Mouse (Mus musculus) megakaryocyte, embryonic 14.5 days (primary cell): ENCODE measurements around the gene Pxn. TPM values are rescaled to one million over a fixed set of nuclear protein-coding genes. Genes with fewer than 3 reads are reported as not detected.

Experiments
- H3K27me3 ChIP-seq: replicated peaks from 2 replicates; pipeline ENCODE3; 2012; ENCODE audit warnings: inconsistent platforms
- H3K36me3 ChIP-seq: replicated peaks from 2 replicates; pipeline ENCODE3; 2012; ENCODE audit warnings: low read length, inconsistent platforms, mixed read lengths
- H3K4me1 ChIP-seq: 2 replicates; pipeline ENCODE4 v1.6.1; 2012; ENCODE audit warnings: inconsistent platforms
- H3K4me3 ChIP-seq: replicated peaks from 2 replicates; pipeline ENCODE3; 2012; ENCODE audit warnings: moderate library complexity, mild to moderate bottlenecking, inconsistent platforms
- H3K9me3 ChIP-seq: 2 replicates; pipeline ENCODE4 v1.6.1; 2012; ENCODE audit warnings: inconsistent platforms
- FLI1 ChIP-seq: IDR thresholded peaks from 2 replicates; pipeline ENCODE4 v1.6.1; 2012; ENCODE audit warnings: low read length, inconsistent platforms, mixed read lengths
- GATA1 ChIP-seq: IDR thresholded peaks from 3 replicates; pipeline ENCODE4 v1.6.1; 2012; ENCODE audit warnings: mixed read lengths, low read length, inconsistent platforms, borderline replicate concordance
- polyA plus RNA-seq: library from polyadenylated mRNA; stranded (reverse); fragments of >175 nt; gene quantifications from 2 replicates; pipeline ENCODE4 v1.2.3, GENCODE M21; 2012; ENCODE audit warnings: low replicate concordance; ENCODE audit not compliant: insufficient read depth

Gene Pxn
- polyA plus RNA-seq, 1 experiment = 63.1 TPM

GRCm38 (mm10) chr5:115534856-115535255, 28.4 kb downstream of the Pxn start:
- H3K4me1 ChIP-seq = peaks cover 88% of the 10 kb centered on the region
- peaks cover 10% of the 10 kb centered on the region for H3K36me3 ChIP-seq
- H3K4me3 ChIP-seq = peak overlapping the region; percentile 75
- H3K27me3 ChIP-seq = no peaks in the 10 kb centered on the region
- TF ChIP-seq FLI1 = no peak
- TF ChIP-seq GATA1 = no peak
- H3K9me3 ChIP-seq = no peaks in the 10 kb centered on the region

DNA sequence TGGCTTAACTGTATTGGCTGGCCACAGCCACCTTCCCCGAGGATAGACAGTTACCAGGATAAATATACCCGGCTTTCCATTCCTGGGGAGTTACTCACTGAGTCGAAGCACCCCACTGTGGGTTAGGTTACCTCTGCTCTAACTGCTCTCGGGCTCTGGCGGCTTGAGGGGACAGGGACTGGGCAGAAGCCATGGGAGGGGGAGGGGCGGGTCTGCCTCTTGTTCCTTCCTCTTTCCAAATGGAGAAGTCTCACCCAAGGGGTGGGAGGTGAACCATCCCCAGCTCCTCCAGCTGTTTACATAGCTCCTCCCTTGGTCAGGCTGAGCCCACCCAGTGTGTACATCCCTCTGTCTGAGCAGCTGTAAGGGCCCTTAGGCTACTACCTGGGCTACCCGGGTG, 29.2 kb downstream of the Pxn start:
- H3K9me3 ChIP-seq = no peaks in the 10 kb centered on the region
- H3K27me3 ChIP-seq = no peaks in the 10 kb centered on the region
- peak overlapping the region; percentile 75 for H3K4me3 ChIP-seq
- H3K4me1 ChIP-seq = peaks cover 87% of the 10 kb centered on the region
- H3K36me3 ChIP-seq = peaks cover 12% of the 10 kb centered on the region
- TF ChIP-seq GATA1 (no peak), FLI1 (no peak)

DNA sequence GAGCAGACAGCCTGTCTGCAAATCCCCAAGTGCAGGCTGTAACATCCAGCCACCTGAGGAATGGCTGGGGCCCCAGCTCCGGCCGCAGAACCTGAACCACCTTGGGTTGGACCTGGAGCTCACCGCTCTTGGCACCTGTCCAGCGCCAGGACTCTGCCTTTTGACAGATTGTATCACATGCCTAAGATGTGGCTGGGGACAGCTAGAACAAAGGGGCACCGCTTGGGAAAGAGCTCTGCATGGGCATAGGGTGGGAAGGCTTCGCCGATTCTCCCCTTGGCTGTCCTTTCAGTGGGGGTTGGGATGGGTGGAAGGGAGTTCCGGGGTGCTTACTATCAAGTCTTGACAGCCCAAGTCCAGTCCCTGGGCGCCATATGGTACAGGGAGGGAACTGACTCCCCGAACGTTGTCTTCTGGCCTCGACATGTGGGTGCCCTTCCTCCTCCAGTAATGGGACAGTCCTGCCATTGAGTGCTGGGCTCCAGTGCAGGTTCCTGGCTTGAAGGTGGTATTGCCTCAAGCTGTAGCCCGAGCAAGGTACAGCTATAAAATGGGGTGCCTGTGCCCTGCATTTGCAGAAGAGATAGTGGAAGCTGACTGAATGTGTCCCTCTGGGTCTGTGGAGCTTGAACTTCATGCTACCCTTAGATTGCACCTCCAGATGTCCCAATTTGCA, 31.7 kb downstream of the Pxn start:
- Histone ChIP-seq H3K27me3 (no peaks in the 10 kb centered on the region), H3K9me3 (no peaks in the 10 kb centered on the region), H3K4me1 (peaks cover 85% of the 10 kb centered on the region), H3K36me3 (peaks cover 11% of the 10 kb centered on the region), H3K4me3 (peak overlapping the region; percentile 86)
- TF ChIP-seq GATA1 (no peak), FLI1 (no peak)

DNA sequence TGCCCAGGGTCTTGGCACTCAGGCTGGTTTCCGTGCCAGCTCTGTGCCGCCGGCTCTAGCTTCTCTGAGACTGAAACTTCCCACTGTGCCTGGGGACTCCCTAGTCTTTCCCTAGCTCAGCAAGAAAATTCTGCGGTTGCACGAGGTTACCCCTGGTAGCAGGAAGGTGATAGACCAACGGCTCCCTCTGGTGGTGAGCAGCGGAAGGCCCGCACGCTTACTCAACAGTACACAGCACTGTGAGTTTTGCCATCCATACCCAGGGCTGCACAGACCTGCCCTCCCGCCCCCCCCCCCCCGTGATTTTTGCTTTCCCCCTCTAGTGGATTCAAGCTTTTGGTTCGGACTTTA, 32.2 kb downstream of the Pxn start:
- Histone ChIP-seq H3K4me1 (peaks cover 85% of the 10 kb centered on the region), H3K27me3 (no peaks in the 10 kb centered on the region), H3K4me3 (peak overlapping the region; percentile 86), H3K9me3 (no peaks in the 10 kb centered on the region), H3K36me3 (peaks cover 11% of the 10 kb centered on the region)
- TF ChIP-seq FLI1 = no peak
- no peak for TF ChIP-seq GATA1

DNA sequence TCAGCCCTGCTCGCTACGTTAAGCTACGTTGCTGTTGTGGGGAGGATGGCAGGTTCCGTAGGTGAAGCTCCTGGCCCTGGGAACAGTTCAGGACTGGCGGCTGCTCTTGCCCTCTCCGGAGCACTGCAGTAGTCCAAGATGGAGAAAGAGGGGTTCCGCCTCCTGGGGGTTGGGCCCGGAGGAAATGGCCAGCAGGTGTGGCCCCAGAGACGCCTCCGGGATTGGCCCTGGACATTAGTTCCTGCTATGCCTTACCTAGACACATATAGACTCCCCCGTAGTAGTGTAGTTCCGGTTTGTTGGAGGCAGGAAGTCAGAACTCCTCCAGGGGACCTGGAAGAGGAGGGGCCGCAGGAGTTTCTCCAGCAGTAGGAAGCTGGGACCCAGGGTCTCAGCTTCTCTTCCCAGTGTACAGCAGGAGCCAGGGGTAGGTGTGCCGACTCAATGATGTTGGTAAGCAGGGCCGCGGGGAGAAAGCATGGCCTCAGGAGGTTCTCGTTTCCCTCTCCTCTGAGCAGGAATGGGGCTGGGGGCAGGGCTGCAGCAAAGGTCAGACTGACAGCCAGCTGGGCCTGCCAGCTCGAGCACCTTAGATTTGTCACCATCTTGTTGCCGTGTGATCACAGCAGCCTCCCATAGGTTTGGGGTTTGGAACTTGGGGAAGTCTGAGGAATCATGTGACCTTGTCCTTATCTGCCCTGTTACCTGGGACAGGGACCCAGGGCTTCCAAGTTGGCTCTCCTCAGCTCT, 36.3 kb downstream of the Pxn start:
- Histone ChIP-seq H3K4me3 (peak overlapping the region; percentile 90), H3K4me1 (peaks cover 60% of the 10 kb centered on the region), H3K27me3 (no peaks in the 10 kb centered on the region), H3K9me3 (no peaks in the 10 kb centered on the region), H3K36me3 (peaks cover 52% of the 10 kb centered on the region)
- no peak for TF ChIP-seq GATA1
- no peak for TF ChIP-seq FLI1

DNA sequence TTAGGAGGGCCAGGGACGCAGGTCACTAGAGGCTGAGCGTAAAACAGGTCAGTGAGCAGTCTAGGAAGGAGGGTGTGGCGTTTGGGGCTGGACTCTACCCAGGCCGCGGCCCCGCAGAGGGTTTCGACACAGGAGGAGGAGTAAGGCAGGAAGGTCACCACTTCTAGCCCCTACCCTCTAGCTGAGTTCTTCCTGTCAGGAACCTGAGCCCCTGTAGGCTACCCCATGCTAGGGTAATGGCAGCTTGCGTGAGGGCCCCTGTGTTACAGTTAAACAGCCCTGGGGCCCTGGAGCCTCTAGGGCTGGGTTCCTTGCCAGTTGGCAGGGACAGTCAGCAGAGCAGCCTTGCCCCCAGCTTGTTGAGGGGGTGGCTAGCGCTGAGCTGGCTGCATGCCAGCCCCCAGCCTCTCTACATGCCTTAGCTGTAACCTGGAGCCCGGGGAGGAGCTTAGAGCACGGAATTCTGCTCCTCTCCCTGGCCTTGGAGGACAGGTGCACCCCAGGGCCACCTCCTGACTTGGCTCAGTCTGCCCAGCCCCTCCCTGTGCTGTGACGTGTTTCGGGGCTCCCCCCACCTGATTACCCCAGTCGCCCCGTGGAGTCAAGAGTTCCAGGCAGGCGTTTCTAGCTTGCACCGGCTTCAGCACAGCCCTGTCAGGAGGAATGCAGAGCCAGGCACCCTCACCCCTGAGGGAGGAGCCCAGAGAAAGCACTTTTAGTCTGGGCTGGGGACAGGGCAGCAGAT, 37.2 kb downstream of the Pxn start:
- H3K27me3 ChIP-seq = no peaks in the 10 kb centered on the region
- peaks cover 61% of the 10 kb centered on the region for H3K36me3 ChIP-seq
- H3K4me3 ChIP-seq = peak overlapping the region; percentile 90
- no peak for TF ChIP-seq GATA1
- no peak for TF ChIP-seq FLI1
- H3K4me1 ChIP-seq = peaks cover 51% of the 10 kb centered on the region
- H3K9me3 ChIP-seq = no peaks in the 10 kb centered on the region

DNA sequence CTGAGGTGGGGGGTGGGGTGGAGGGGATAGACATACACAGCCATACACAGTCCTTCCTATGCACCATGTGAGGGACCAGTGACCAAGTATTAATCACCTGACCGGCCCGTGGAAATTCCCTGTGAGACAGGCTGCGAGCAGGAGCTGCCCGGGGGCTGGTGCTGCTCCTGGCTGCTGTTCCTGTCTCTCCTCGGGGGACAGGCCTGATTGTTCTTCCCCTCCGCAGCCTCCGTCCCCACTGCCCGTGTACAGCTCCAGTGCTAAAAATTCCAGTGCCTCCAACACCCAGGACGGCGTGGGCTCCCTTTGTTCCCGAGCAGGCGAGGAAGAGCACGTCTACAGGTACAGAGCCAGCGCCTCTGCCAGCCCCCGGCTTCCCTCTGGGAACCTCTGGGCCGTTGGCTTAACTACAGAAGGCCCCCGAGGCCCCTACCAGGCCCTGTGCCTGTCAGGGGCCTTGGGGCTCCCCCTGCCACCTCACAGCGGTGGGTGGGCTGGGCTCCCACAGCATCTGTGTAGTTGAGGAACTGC, 38.2 kb downstream of the Pxn start:
- peaks cover 45% of the 10 kb centered on the region for H3K4me1 ChIP-seq
- no peak for TF ChIP-seq FLI1
- H3K4me3 ChIP-seq = no peak overlapping the region
- no peaks in the 10 kb centered on the region for H3K9me3 ChIP-seq
- peaks cover 71% of the 10 kb centered on the region for H3K36me3 ChIP-seq
- no peaks in the 10 kb centered on the region for H3K27me3 ChIP-seq

GRCm38 (mm10) chr5:115545636-115546035, 39.2 kb downstream of the Pxn start:
- Histone ChIP-seq H3K36me3 (peaks cover 78% of the 10 kb centered on the region), H3K27me3 (no peaks in the 10 kb centered on the region), H3K4me3 (no peak overlapping the region), H3K9me3 (no peaks in the 10 kb centered on the region), H3K4me1 (peaks cover 39% of the 10 kb centered on the region)
- TF ChIP-seq FLI1 (no peak), GATA1 (no peak)

DNA sequence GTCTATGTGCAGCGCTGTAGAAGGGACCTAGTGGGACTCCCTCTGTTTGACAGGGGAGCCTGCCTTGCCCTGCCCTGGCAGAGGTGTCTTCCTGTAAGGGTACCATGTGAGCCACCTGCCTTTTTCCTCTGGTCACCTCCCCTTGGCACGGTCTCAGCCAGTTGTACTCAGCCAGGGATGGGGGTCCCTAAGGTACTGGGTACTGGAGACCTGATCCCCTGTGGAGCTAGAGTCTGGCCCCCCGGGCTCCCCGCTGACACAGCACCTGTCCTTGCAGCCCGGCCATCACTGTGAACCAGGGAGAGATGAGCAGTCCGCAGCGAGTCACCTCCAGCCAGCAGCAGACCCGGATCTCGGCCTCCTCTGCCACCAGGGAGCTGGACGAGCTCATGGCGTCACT, 40.1 kb downstream of the Pxn start:
- H3K27me3 ChIP-seq = no peaks in the 10 kb centered on the region
- TF ChIP-seq FLI1 (no peak), GATA1 (no peak)
- H3K36me3 ChIP-seq = peaks cover 83% of the 10 kb centered on the region
- no peaks in the 10 kb centered on the region for H3K9me3 ChIP-seq
- H3K4me1 ChIP-seq = peaks cover 31% of the 10 kb centered on the region
- no peak overlapping the region for H3K4me3 ChIP-seq

DNA sequence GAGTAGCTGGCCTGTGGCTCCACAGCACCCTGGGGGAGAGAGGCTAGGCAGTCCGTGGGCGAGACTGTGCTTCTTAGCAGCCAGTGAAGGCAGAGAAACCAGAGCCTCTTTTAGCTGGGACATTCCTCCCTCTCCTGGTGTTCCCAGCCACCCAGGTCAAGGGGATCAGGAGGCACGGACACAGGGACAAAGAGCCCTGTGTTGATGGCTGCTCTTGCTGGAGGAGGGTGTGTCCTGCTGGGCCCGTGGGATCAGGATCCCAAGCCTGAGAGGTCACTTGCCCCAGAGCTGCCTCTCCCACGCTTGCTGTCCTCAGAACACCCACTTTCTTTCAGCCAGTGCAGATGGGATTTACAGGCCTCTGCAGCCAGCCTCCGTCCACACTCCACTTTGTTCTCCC, 40.5 kb downstream of the Pxn start:
- peaks cover 27% of the 10 kb centered on the region for H3K4me1 ChIP-seq
- peaks cover 88% of the 10 kb centered on the region for H3K36me3 ChIP-seq
- H3K9me3 ChIP-seq = no peaks in the 10 kb centered on the region
- no peaks in the 10 kb centered on the region for H3K27me3 ChIP-seq
- no peak overlapping the region for H3K4me3 ChIP-seq
- no peak for TF ChIP-seq FLI1
- TF ChIP-seq GATA1 = no peak
